Mouse (Mus musculus) CD4-positive helper T cell, adult 2 months (primary cell): ENCODE results near the gene Pax6.

Experiments
- DNase-seq: peaks from one replicate; pipeline ENCODE4 v3.0.0-alpha.2; 2012; ENCODE audit warnings: low read depth, missing footprints, low spot score

Pax6 gene

GRCm38 (mm10) chr2:105668271-105669270 lies at the start of gene Pax6:
Gene Pax6, plus strand, starts transcription at chr2:105668900.
- DNase-seq, result no peak

DNA sequence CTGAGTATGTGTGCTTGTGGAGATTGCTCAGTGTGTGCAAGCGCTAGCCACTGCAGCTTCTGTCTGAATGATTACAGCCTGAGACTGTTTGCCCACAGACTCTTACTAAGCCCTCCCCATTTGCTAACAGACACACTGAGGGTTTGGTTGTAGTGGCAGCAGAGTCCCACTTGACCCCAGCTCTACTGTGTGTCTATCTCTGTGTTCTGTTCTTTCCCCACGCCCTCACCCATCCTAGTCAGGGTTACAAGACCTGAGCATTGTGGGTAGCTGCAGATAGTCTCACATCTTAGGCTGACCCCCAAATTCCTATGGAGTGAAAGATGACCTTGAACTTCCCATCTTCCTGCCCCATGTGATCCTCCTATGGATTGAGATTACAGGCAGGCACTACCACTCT lies 19.8 kb upstream of the Pax6 start:
- no peak for DNase-seq

GRCm38 (mm10) chr2:105656456-105656855 lies 12.2 kb upstream of the Pax6 start:
- no peak for DNase-seq

- DNase-seq, result no peak
These were observed 9.3 kb upstream of the Pax6 start for GRCm38 (mm10) chr2:105659350-105659749.

- DNase-seq, result no peak
These were observed 8.5 kb upstream of the Pax6 start for GRCm38 (mm10) chr2:105659926-105660873.

DNA sequence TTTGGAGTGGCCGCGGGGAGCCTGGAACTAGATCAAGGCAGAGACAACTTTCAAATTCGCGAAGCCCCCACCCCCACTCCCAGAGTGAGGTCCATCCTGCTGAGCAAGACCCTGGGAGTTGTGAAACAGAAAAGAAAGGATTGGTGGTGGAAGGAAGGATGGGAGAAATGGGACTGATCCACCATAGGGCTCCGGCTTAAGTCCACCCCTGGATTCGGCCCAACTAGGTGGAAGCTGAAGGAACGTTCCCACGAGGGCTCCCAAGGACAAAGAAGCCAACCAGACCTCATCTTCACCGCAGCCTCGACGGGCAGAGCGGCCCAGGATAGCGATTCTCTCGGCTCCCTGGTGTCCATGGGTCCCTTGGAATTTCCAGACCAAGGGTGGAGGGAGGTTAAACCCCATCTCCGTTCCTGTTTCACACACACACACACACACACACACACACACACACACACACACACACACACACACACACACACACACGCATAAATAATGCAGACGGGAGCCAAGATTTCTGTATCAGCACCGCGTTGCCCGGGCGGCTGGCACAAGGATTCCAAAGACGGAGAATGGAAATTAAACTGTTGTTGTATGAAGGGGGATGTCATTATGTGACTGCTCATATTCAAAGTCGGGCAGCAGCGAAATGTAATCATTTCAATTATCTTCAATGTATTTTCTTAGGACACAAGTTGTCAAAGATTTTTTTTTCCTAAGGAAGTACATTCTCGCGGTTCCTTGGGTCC lies 7.7 kb upstream of the Pax6 start:
- DNase-seq, result no peak

GRCm38 (mm10) chr2:105661623-105662066 lies 7.1 kb upstream of the Pax6 start:
- no peak for DNase-seq

- DNase-seq, result no peak
These were observed 6.6 kb upstream of the Pax6 start for GRCm38 (mm10) chr2:105662121-105662520.

DNA sequence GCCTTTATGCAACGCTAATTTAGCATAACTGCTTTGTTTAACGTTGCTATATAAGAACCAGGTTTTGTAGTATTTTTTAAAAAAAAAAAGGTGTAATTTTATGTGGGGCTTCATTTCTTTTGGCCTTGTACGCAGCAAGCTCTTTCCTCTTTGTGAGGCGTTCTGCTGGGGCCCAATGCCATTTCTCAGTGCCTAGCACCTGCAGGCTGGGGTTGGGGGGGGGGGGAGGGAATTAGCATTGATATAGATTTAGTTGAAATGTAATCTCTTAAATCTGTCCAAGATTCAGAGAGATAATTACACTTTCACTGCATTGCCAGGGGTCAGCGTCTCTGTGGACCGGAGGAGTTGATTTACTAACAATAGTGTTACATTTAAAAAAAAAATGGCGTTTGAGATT lies 6.1 kb upstream of the Pax6 start:
- DNase-seq, result no peak

DNA sequence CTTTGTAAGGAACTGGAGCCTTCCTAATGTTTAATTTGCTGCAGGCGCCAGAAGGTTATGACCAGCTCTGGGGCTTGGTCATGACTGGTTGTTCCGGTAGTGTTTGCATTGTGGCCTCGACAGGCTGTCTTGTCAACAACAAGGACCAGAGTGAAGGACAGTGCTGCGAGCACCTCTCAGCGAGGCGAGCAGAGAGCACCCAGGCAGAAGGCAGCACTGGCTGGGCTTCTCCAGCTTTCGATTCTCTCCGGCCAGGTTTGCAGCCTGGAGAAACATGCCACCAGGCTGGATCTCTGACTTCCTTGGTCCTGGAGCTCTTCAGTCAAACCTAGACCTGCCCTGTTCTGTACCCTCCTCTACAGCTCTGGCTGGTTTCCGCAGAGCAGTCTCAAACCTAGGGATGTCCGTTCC lies 5.6 kb upstream of the Pax6 start:
- no peak for DNase-seq

DNA sequence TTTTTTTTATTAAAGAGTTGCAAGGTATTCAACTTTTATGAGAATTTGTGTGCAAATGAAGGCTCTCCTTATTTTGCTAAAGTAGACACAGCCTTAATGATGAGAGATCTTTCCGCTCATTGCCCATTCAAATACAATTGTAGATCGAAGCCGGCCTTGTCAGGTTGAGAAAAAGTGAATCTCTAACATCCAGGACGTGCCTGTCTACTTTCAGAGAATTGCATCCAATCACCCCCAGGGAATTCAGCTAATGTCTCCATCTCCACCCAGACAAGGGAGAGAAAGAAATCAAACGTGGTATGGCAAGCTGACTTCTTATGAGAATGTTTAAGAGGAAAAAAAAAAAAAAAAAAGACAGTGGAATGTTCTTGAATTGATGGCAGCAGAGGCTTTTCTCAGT lies 3.7 kb upstream of the Pax6 start:
- no peak for DNase-seq

DNA sequence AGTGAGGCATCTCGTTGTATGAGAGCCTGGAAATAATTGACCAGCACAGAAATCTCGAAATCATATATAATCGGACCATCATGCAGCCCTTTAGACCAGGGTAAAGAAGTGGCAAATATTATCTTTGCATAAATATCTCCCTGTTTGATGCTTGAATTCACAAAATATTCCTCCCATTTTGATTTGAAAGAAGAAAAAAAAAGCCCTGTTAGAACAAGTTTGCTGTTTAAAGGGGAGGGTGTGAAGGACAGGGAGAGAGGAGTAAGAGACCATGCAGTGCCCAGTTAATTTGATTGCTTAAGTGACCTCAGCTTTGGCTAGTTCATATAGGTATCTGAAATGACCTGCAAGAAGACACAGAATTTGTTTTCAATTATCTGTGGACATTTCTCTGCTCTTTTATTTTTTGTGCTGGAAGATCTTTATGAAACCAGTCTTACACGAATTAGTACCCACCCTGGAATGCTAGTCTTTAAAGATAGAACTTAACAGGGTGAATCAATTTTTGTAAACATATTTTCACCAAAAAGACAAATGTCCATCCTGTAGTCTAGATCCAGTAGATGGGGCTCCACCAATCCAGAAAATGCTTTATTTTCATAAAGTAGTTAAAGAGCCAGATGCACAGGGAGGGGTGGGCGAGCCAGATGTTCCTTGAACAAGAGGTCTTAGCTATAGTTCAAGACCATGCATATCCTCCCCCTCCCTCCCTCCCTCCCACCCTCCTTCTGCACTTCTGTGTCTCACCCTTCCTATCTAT lies 3.0 kb upstream of the Pax6 start:
- no peak for DNase-seq

DNA sequence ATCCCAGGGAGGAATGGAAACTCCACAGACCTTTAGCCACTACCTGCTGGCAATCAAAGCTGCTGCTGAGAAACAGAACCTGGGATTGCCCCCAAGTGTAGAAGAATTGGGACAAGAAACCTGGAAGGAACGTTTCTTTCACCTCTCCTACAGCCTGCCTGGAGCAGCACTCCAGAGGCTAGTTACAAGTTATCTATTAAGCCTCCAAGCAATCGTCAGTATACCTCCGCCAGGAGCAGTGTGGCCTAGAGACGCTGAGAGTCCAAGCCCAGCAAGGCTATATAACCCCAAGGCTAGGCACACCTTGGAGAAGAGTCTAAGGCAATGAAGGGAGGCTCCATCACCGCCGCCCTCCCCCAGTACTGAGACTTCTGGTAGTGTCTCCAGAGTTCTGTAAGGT lies 2.4 kb upstream of the Pax6 start:
- no peak for DNase-seq

GRCm38 (mm10) chr2:105666763-105667625 lies 1.7 kb upstream of the Pax6 start:
- no peak for DNase-seq

DNA sequence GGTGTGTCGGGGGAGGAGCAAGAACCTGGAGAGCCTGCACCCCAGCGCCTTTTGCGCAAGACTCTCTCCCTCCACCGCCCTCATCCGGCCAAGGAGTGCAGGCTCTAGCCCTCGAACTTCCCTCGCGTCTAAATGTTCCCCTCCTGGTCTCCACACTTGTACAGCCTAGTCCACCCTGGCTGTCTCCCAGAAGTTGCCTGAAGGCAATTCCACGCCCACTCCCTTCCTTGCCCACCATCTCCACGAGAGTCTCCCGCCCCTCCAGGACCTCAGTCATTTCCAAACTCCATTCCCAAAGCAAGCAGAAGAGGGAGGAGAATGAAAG lies 1.1 kb upstream of the Pax6 start:
- no peak for DNase-seq

GRCm38 (mm10) chr2:105669371-105669861 lies 716 bp downstream of the Pax6 start:
- DNase-seq, result no peak

DNA sequence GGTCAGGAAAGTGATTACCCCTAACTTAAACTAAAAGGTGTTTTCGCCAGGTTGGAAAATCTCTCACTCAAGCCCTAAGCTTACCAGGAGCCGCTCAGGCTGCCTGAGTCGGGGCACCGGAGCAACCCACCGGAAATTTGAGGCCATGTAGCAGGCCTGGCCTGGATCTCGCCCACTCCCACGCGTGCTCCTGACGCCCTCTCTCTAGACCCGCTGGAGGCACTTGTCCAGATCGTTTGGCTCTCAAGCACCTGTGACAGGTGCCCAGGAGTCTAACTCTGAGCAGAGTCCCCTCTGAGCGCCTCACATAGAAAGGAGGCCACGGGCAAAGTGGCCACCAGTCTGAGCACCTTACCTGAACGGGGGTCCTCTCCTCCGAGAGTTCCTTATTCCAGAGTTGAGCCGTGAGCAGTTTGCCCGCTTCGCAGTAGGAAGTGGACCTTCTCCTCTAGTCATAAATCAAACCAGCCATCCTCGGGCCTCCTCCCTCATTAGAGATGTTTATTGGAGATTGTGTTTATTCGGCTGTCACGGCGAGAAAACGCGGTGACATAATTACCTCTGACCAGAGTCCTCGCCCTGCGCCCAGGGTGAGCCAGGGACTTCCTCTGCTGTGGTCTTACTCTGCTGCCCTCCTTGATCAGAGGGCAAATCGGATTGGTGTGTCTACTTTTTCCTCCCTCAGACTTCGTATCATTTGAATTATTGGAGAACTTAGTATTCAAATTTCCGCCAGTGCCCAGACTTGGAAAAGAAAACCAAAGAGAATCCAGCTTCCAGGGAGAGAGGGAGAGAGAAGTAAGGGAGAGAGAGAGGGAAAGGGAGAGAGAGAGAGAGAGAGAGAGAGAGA lies 1.4 kb downstream of the Pax6 start:
- no peak for DNase-seq

- no peak for DNase-seq
These were observed 2.0 kb downstream of the Pax6 start for GRCm38 (mm10) chr2:105670731-105671095.
